Mouse (Mus musculus) G1E (cell line): ENCODE data around the gene Mtmr12.

Experiments used
- CTCF ChIP-seq: IDR thresholded peaks from 2 replicates; pipeline ENCODE4 v1.5.1; 2012; ENCODE audit warnings: low read depth, low read length, inconsistent platforms, mixed read lengths
- GATA1 ChIP-seq: IDR thresholded peaks from 2 replicates; pipeline ENCODE4 v1.6.1; 2012; ENCODE audit warnings: borderline replicate concordance, low read length, inconsistent platforms, mixed read lengths
- TAL1 ChIP-seq: conservative IDR thresholded peaks from 2 replicates; pipeline ENCODE4 v1.6.1; 2012; ENCODE audit warnings: low read depth, low read length, inconsistent platforms, mixed read lengths

DNA sequence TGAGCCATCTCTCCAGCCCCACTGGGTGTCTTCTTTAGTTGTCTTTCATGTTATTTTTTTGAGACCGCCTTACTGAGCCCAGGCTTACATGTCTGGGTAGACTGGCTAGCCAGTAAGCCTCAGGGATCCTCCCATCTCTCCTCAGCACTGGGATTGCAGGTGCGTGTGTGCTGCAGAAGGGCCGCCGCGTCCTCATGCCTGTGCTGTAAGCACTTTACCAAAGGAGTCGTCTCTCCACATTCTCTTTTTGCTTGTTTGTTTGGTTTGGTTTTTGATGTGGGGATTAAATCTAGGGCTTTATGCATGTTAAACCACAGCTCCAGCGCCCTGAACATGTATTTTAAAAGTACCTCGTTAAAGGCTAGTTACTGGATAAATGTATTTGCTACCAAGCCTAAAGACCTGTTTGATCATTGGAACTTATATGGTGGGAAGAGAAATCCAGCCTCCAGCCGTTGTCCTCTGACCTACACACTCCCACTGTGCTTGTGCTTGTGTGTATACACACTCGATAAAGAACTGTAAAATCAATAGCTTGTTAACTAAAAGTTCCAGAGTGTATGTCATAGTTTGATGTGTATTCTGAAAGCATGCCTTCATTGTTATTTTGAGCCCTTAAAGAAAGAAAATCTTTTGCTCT is 24.9 kb downstream of the Mtmr12 start:
- TF ChIP-seq CTCF (no peak), GATA1 (no peak), TAL1 (no peak)
